Mouse (Mus musculus): Measurements from ENCODE around the gene Slc1a7.

GRCm38 (mm10) chr4:107985812-107986211 is 17.7 kb downstream of the Slc1a7 start:
- no peak for TF ChIP-seq POLR2A (IDR thresholded peaks at IDR 0.05; ENCODE audit: insufficient read length, low read depth)
- no peak for TF ChIP-seq MAX (IDR thresholded peaks at IDR 0.05; ENCODE audit: low read depth)

All from myocyte (in vitro differentiated cells).